11 mouse cellular contexts compared by ENCODE assay signal in genomic region chr1:151100565-151101483, GRCm38 (mm10).
DNase-seq lines count a peak whose midpoint lies in the region; ATAC-seq and TF ChIP-seq lines count a peak whose summit lies in the region.
"Had no signal": no experiment of that assay in that cellular context is flagged by ENCODE, and none has a peak within 500 bp of the region (broad histone marks: within the 10 kb centered on the region; RNA-seq: fewer than 3 reads in every experiment).

No protein-coding gene starts in this region.

- H3K4me2 ChIP-seq in heart, embryonic 11.5 days, result no peak overlapping the region
- no peak overlapping the region for H3K4me2 ChIP-seq in hindbrain, embryonic 11.5 days (replicated peaks; ENCODE audit: low read depth, low read length)
- peak overlapping the region; percentile 3; the same call in 1 of the 2 replicates for H3K4me2 ChIP-seq in liver, embryonic 15.5 days
- H3K4me2 ChIP-seq: limb, embryonic 15.5 days had no signal

- TF ChIP-seq POLR2A in heart, adult 2 months (IDR thresholded peaks at IDR 0.05; ENCODE audit: insufficient read depth, low read depth, low read length), result no peak

- no peaks in the 10 kb centered on the region for H3K79me2 ChIP-seq in heart, adult 2 months (replicated peaks; ENCODE audit: control insufficient read depth, insufficient read depth, low read length)

- no peak overlapping the region for H3K9ac ChIP-seq in heart, embryonic 11.5 days (ENCODE audit: low read depth, low read length)
- no peak overlapping the region for H3K9ac ChIP-seq in heart, adult 2 months (ENCODE audit: low read depth, low read length)
- H3K9ac ChIP-seq in hindbrain, embryonic 11.5 days (ENCODE audit: low read depth, low read length), result no peak overlapping the region
- H3K9ac ChIP-seq in liver, embryonic 15.5 days, result peak overlapping the region; percentile 2; the same call in 1 of the 2 replicates
- H3K9ac ChIP-seq: limb, embryonic 15.5 days had no signal

- no peaks in the 10 kb centered on the region for H3K27me3 ChIP-seq in heart, embryonic 11.5 days (ENCODE audit: control insufficient read depth, insufficient read depth, low read length)
- H3K27me3 ChIP-seq in heart, adult 2 months (ENCODE audit: control insufficient read depth, insufficient read depth, low read length), result no peaks in the 10 kb centered on the region
- H3K27me3 ChIP-seq in G1E (ENCODE audit: insufficient read depth, low read length), result no peaks in the 10 kb centered on the region
- no peaks in the 10 kb centered on the region for H3K27me3 ChIP-seq in hindbrain, embryonic 11.5 days (ENCODE audit: control insufficient read depth, insufficient read depth, low read length)
- no peaks in the 10 kb centered on the region for H3K27me3 ChIP-seq in liver, embryonic 15.5 days
- H3K27me3 ChIP-seq: limb, embryonic 15.5 days had no signal

- intact Hi-C loops in heart, adult 2 months (cut with DNase I), result loop anchor here (5.0 kb wide), 2 partner anchors 41 to 241 kb away; partner anchors contain the start of gene Ivns1abp
- intact Hi-C loops in left cerebral cortex, postnatal 14 days (cut with DNase I), result no loop called here
- intact Hi-C loops in left cerebral cortex, postnatal 36 days (cut with DNase I), result no loop called here

- no peaks in the 10 kb centered on the region for H3K9me3 ChIP-seq in heart, embryonic 11.5 days (replicated peaks; ENCODE audit: control insufficient read depth, low read length)
- H3K9me3 ChIP-seq in G1E (replicated peaks), result peaks cover 10% of the 10 kb centered on the region
- H3K9me3 ChIP-seq in hindbrain, embryonic 11.5 days (ENCODE audit: control insufficient read depth, low read length), result no peaks in the 10 kb centered on the region
- no peaks in the 10 kb centered on the region for H3K9me3 ChIP-seq in liver, embryonic 15.5 days (replicated peaks)
- H3K9me3 ChIP-seq: limb, embryonic 15.5 days had no signal

- H3K27ac ChIP-seq in heart, embryonic 11.5 days (ENCODE audit: low read depth, low read length), result no peak overlapping the region
- H3K27ac ChIP-seq in heart, adult 2 months, result no peak overlapping the region
- H3K27ac ChIP-seq in hindbrain, embryonic 11.5 days (ENCODE audit: low read depth, low read length), result no peak overlapping the region
- peak overlapping the region; percentile 87 for H3K27ac ChIP-seq in liver, embryonic 15.5 days (replicated peaks)
- H3K27ac ChIP-seq: limb, embryonic 15.5 days had no signal

- DNase-seq in heart, adult 2 months, result no peak
- no peak for DNase-seq in G1E (ENCODE audit: low spot score)
- DNase-seq in hindbrain, embryonic 11.5 days (ENCODE audit: low spot score), result no peak
- no peak for DNase-seq in left cerebral cortex, postnatal 14 days (ENCODE audit: low spot score in 2 of 2)
- no peak for DNase-seq in lung, postnatal 36 days
- no peak for DNase-seq in left cerebral cortex, postnatal 36 days (ENCODE audit: low spot score in 2 of 2)
- DNase-seq: cerebellum, adult 18-20 months; thymus, adult 18-20 months had no signal

- H3K4me1 ChIP-seq in heart, embryonic 11.5 days (ENCODE audit: control insufficient read depth, insufficient read depth, low read length), result peaks cover 7% of the 10 kb centered on the region
- H3K4me1 ChIP-seq in heart, adult 2 months (ENCODE audit: control insufficient read depth, insufficient read depth, low read length), result peaks cover 13% of the 10 kb centered on the region
- peaks cover 81% of the 10 kb centered on the region for H3K4me1 ChIP-seq in G1E (ENCODE audit: insufficient read depth, low read depth, low read length)
- no peaks in the 10 kb centered on the region for H3K4me1 ChIP-seq in hindbrain, embryonic 11.5 days (replicated peaks; ENCODE audit: control insufficient read depth, insufficient read depth, low read length)
- peaks cover 89% of the 10 kb centered on the region for H3K4me1 ChIP-seq in liver, embryonic 15.5 days (replicated peaks)

- no peak for TF ChIP-seq EP300 in heart, adult 2 months (IDR thresholded peaks at IDR 0.05; ENCODE audit: insufficient read depth, low read depth, low read length)

- 78% methylated on average over 12 of the region's 12 CpGs for WGBS in heart, embryonic 11.5 days (ENCODE audit: insufficient replicate concordance)
- WGBS in heart, adult 2 months, result 83% methylated on average over 12 of the region's 12 CpGs
- 68% methylated on average over 12 of the region's 12 CpGs for WGBS in hindbrain, embryonic 11.5 days
- 77% methylated on average over 12 of the region's 12 CpGs for WGBS in liver, embryonic 15.5 days (ENCODE audit: insufficient replicate concordance)

- no peaks in the 10 kb centered on the region for H3K36me3 ChIP-seq in heart, embryonic 11.5 days (ENCODE audit: control insufficient read depth, insufficient read depth, low read length)
- H3K36me3 ChIP-seq in heart, adult 2 months (ENCODE audit: control insufficient read depth, insufficient read depth, low read length), result peaks cover 8% of the 10 kb centered on the region
- no peaks in the 10 kb centered on the region for H3K36me3 ChIP-seq in G1E (replicated peaks)
- H3K36me3 ChIP-seq in hindbrain, embryonic 11.5 days (ENCODE audit: control insufficient read depth, insufficient read depth, low read length), result no peaks in the 10 kb centered on the region
- H3K36me3 ChIP-seq in liver, embryonic 15.5 days (replicated peaks), result no peaks in the 10 kb centered on the region
- H3K36me3 ChIP-seq: limb, embryonic 15.5 days had no signal

- no peak for TF ChIP-seq CTCF in heart, adult 2 months (IDR thresholded peaks at IDR 0.05)
- TF ChIP-seq CTCF in G1E (IDR thresholded peaks at IDR 0.05; ENCODE audit: low read depth, low read length), result no peak

- ATAC-seq in heart, embryonic 11.5 days (replicated peaks; ENCODE audit: insufficient number of reproducible peaks, low FRiP score, low TSS enrichment), result peak; percentile 35; the same call in 1 of the 2 replicates
- no peak for ATAC-seq in G1E (ENCODE audit: extremely low read depth, insufficient number of reproducible peaks, low FRiP score, poor library complexity, severe bottlenecking)
- ATAC-seq in hindbrain, embryonic 11.5 days (ENCODE audit: low FRiP score), result peak; percentile 42
- ATAC-seq in liver, embryonic 15.5 days (ENCODE audit: insufficient read depth), result peak; percentile 43

- H3K4me3 ChIP-seq in heart, embryonic 11.5 days (ENCODE audit: low read depth, low read length), result no peak overlapping the region
- no peak overlapping the region for H3K4me3 ChIP-seq in heart, adult 2 months
- peak overlapping the region; percentile 36; the same call in 1 of the 2 replicates for H3K4me3 ChIP-seq in G1E (ENCODE audit: low read depth, low read length)
- H3K4me3 ChIP-seq in hindbrain, embryonic 11.5 days (ENCODE audit: low read depth, low read length), result no peak overlapping the region
- no peak overlapping the region for H3K4me3 ChIP-seq in liver, embryonic 15.5 days (replicated peaks)
- H3K4me3 ChIP-seq: limb, embryonic 15.5 days had no signal
